Mouse (Mus musculus): ENCODE data around the gene Hist1h2bn.
A peak's percentile ranks its signal among the peaks of the same experiment; 100 is the strongest.
"Not testable (repeated sequence)": the region's sequence is repeated elsewhere in the genome, so short reads cannot be mapped to it uniquely, and the experiment has no call there.

The Hist1h2bn gene

GRCm38 (mm10) chr13:21781639-21782038 is 27.7 kb downstream of the Hist1h2bn start:
- DNase-seq (ENCODE audit: low spot score in 2 of 2) = no peak

- not testable (repeated sequence) for DNase-seq (ENCODE audit: low spot score in 2 of 2)
These were observed 28.7 kb downstream of the Hist1h2bn start for GRCm38 (mm10) chr13:21782361-21783254.

GRCm38 (mm10) chr13:21783255-21783617 is 29.3 kb downstream of the Hist1h2bn start, which contains the start of gene Hist1h3i:
Hist1h3i (minus strand) TSS chr13:21783370.
- DNase-seq (ENCODE audit: low spot score in 2 of 2) = peak; percentile 11 to 30

- DNase-seq (ENCODE audit: low spot score in 2 of 2) = no peak
These were observed 29.8 kb downstream of the Hist1h2bn start for GRCm38 (mm10) chr13:21783734-21784161.

- DNase-seq (ENCODE audit: low spot score in 2 of 2) = no peak
These were observed 30.4 kb downstream of the Hist1h2bn start for GRCm38 (mm10) chr13:21784311-21784710.

- DNase-seq (ENCODE audit: low spot score in 2 of 2) = no peak
These were observed 32.4 kb downstream of the Hist1h2bn start for GRCm38 (mm10) chr13:21786189-21786898.

GRCm38 (mm10) chr13:21786899-21787629 is 33.1 kb downstream of the Hist1h2bn start, which contains the start of the genes Hist1h2an and Hist1h2bp:
Hist1h2an (minus strand) TSS chr13:21787218.
Hist1h2bp (plus strand) TSS chr13:21787461.
- DNase-seq (ENCODE audit: low spot score in 2 of 2) = peak; percentile 70 to 82

GRCm38 (mm10) chr13:21787760-21788593 is 34.1 kb downstream of the Hist1h2bn start:
- DNase-seq (ENCODE audit: low spot score in 2 of 2) = no peak

- no peak for DNase-seq (ENCODE audit: low spot score in 2 of 2)
These were observed 36.0 kb downstream of the Hist1h2bn start for GRCm38 (mm10) chr13:21789925-21790324.

GRCm38 (mm10) chr13:21790601-21791283 is 36.8 kb downstream of the Hist1h2bn start:
- no peak for DNase-seq (ENCODE audit: low spot score in 2 of 2)

GRCm38 (mm10) chr13:21795584-21795983 is 41.7 kb downstream of the Hist1h2bn start:
- no peak for DNase-seq (ENCODE audit: low spot score in 2 of 2)

GRCm38 (mm10) chr13:21797163-21797562 is 43.2 kb downstream of the Hist1h2bn start:
- DNase-seq (ENCODE audit: low spot score in 2 of 2) = not testable (repeated sequence)

- DNase-seq (ENCODE audit: low spot score in 2 of 2) = not testable (repeated sequence)
These were observed 49.1 kb downstream of the Hist1h2bn start for GRCm38 (mm10) chr13:21803058-21803457.
